Mouse (Mus musculus) liver, adult 2 months (tissue): ENCODE measurements at regions not wholly inside any gene's neighbourhood (a gene's known extent, or its start where the extent isn't known, plus 50 kb on each side); places are given as distances from the start of the nearest gene placed in this dataset.

Source experiments
- CTCF ChIP-seq: fragments of 200-500 bp; IDR thresholded peaks from 2 replicates; pipeline ENCODE4 v1.5.1; 2011; ENCODE audit warnings: low read depth, low read length, control low read depth
- POLR2A ChIP-seq: fragments of 200-500 bp; IDR thresholded peaks from 2 replicates; pipeline ENCODE4 v1.6.1; 2011; ENCODE audit warnings: low read length, control low read depth; ENCODE audit not compliant: insufficient read depth; ENCODE audit errors: extremely low read depth

DNA sequence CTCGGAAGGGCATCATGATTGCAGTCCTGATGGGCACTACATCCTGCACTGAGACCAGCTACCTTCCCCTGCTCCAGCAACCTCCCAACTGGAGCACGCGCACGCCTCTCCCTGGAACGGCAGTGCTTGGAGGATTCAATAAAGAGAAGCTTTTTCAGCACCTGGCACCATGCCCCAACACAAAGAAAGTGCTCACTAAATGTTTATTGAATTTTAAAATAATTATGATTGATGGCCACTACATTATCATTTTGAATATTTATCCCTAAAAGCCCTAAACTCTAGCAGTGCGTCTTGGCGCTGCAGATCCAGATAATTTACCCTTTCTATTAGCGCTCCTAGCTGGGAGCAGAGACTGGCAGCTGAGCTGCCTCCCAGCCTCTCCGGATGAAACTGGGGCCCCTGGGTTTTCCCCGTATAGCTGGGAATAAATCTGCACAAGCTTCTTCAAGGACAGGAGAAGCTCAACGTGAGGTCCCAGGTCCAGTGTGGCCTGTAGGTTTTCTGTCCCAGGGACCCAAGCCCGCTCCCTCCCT, 364.9 kb downstream of the Vrk1 start:
- no peak for TF ChIP-seq POLR2A
- no peak for TF ChIP-seq CTCF
